Mouse (Mus musculus) embryonic facial prominence, embryonic 13.5 days (tissue): ENCODE data around the gene Gm17535. TPM values are rescaled to one million over a fixed set of nuclear protein-coding genes. Genes with fewer than 3 reads are reported as not detected.
"Not testable (repeated sequence)": the region's sequence is repeated elsewhere in the genome, so short reads cannot be mapped to it uniquely, and the experiment has no call there.

Experiments used
- ATAC-seq: fragments of 200-750 bp; cut with Nextera tagmentation; 2 replicates; pipeline ENCODE4 v1.8.0; 2017; ENCODE audit warnings: low read depth; ENCODE audit not compliant: insufficient number of reproducible peaks, insufficient read depth, low FRiP score, low TSS enrichment
- H3K27ac ChIP-seq: fragments of 300-500 bp; sonication (generic); 2 replicates; pipeline ENCODE4 v1.5.1; 2015; ENCODE audit warnings: moderate library complexity, mild to moderate bottlenecking, inconsistent platforms
- H3K27me3 ChIP-seq: fragments of 300-500 bp; sonication (generic); 2 replicates; pipeline ENCODE4 v1.6.1; 2015; ENCODE audit warnings: mild to moderate bottlenecking, inconsistent platforms
- H3K36me3 ChIP-seq: fragments of 300-500 bp; sonication (generic); 2 replicates; pipeline ENCODE4 v1.6.1; 2015; ENCODE audit warnings: mild to moderate bottlenecking, inconsistent platforms
- H3K4me1 ChIP-seq: fragments of 300-500 bp; sonication (generic); 2 replicates; pipeline ENCODE4 v1.6.1; 2015; ENCODE audit warnings: inconsistent platforms
- H3K4me2 ChIP-seq: fragments of 300-500 bp; sonication (generic); 2 replicates; pipeline ENCODE4 v1.6.1; 2015; ENCODE audit warnings: moderate library complexity, mild to moderate bottlenecking, inconsistent platforms
- H3K4me3 ChIP-seq: fragments of 300-500 bp; sonication (generic); 2 replicates; pipeline ENCODE4 v1.5.1; 2015; ENCODE audit warnings: mild to moderate bottlenecking, inconsistent platforms
- H3K9ac ChIP-seq: fragments of 300-500 bp; sonication (generic); 2 replicates; pipeline ENCODE4 v1.6.1; 2015; ENCODE audit warnings: mild to moderate bottlenecking, inconsistent platforms
- H3K9me3 ChIP-seq: fragments of 300-500 bp; sonication (generic); 2 replicates; pipeline ENCODE4 v1.6.1; 2016; ENCODE audit warnings: inconsistent platforms
- WGBS: fragments of 180-500 bp; shearing (Covaris S2); methylation state at CpG from one replicate; pipeline ENCODE4 v1.1.7; 2015; ENCODE audit warnings: mixed read lengths; 5-methylcytosine and 5-hydroxymethylcytosine counted together
- microRNA-seq: library from miRNA; unstranded; fragments of <30 nt; microRNA quantifications from one replicate; pipeline ENCODE4, GENCODE M21; 2016
- polyA plus RNA-seq: library from polyadenylated mRNA; unstranded; fragments of >200 nt; fragmentation: Nextera tagmentation; extraction: Ambion mirVana; gene quantifications from 2 replicates; pipeline ENCODE4 v1.2.1, GENCODE M21; 2015

Gm17535 gene
- polyA plus RNA-seq, 1 experiment from 2014 or later = not detected

DNA sequence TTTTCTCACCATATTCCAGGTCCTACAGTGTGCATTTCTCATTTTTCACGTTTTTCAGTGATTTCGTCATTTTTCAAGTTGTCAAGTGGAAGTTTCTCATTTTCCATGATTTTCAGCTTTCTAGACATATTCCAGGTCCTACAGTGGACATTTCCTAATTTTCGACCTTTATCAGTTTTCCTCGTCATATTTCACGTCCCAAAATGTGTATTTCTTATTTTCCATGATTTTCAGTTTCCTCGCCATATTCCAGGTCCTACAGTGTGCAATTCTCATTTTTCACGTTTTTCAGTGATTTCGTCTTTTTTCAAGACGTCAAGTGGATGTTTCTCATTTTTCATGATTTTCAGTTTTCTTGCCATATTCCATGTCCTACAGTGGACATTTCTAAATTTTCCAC is 7.2 kb upstream of the Gm17535 start:
- H3K4me1 ChIP-seq, H3K9ac ChIP-seq, H3K9me3 ChIP-seq, H3K4me2 ChIP-seq, H3K27ac ChIP-seq, H3K36me3 ChIP-seq, ATAC-seq, H3K4me3 ChIP-seq, H3K27me3 ChIP-seq: not testable (repeated sequence)
- 70% methylated on average over 9 of the region's 9 CpGs for WGBS

DNA sequence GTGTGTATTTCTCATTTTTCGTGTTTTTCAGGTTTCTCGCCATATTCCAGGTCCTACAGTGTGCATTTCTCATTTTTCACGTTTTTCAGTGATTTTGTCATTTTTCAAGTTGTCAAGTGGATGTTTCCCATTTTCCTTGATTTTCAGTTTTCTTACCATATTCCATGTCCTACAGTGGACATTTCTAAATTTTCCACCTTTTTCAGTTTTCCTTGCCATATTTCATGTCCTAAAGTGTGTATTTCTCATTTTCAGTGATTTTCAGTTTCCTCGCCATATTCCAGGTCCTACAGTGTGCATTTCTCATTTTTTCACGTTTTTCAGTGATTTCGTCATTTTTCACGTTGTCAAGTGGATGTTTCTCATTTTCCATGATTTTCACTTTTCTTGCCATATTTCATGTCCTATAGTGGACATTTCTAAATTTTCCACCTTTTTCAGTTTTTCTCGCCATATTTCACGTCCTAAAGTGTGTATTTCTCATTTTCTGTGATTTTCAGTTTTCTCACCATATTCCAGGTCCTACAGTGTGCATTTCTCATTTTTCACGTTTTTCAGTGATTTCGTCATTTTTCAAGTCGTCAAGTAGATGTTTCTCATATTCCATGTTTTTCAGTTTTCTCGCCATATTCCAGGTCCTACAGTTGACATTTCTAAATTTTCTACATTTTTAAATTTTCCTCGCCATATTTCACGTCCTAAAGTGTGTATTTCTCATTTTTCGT is 5.0 kb upstream of the Gm17535 start:
- not testable (repeated sequence) for H3K36me3 ChIP-seq, H3K9me3 ChIP-seq, H3K4me1 ChIP-seq, H3K9ac ChIP-seq, H3K27ac ChIP-seq, ATAC-seq, H3K27me3 ChIP-seq, H3K4me2 ChIP-seq, H3K4me3 ChIP-seq
- WGBS = 68% methylated on average over 14 of the region's 16 CpGs

DNA sequence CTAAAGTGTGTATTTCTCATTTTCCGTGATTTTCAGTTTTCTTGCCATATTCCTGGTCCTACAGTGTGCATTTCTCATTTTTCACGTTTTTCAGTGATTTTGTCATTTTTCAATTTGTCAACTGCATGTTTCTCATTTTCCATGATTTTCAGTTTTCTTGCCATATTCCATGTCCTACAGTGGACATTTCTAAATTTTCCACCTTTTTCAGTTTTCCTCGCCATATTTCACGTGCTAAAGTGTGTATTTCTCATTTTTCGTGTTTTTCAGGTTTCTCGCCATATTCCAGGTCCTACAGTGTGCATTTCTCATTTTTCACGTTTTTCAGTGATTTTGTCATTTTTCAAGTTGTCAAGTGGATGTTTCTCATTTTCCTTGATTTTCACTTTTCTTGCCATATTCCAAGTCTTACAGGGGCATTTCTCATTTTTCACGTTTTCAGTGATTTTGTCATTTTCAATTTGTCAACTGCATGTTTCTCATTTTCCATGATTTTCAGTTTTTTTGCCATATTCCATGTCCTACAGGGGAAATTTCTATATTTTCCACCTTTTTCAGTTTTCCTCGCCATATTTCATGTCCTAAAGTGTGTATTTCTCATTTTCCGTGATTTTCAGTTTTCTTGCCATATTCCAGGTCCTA is 3.6 kb upstream of the Gm17535 start:
- not testable (repeated sequence) for H3K27me3 ChIP-seq, ATAC-seq, H3K9me3 ChIP-seq, H3K9ac ChIP-seq, H3K4me1 ChIP-seq, H3K27ac ChIP-seq, H3K4me3 ChIP-seq, H3K36me3 ChIP-seq, H3K4me2 ChIP-seq
- WGBS = 66% methylated on average over 3 of the region's 10 CpGs

DNA sequence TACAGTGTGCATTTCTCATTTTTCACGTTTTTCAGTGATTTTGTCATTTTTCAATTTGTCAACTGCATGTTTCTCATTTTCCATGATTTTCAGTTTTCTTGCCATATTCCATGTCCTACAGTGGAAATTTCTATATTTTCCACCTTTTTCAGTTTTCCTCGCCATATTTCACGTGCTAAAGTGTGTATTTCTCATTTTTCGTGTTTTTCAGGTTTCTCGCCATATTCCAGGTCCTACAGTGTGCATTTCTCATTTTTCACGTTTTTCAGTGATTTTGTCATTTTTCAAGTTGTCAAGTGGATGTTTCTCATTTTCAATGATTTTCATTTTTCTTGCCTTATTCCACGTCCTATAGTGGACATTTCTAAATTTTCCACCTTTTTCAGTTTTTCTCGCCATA is 2.2 kb downstream of the Gm17535 start, which contains the start of gene Gm10715:
Gene Gm10715, plus strand, starts transcription at position 301 of the 400 bp plus-strand sequence.
- not testable (repeated sequence) for H3K9ac ChIP-seq, H3K36me3 ChIP-seq, H3K9me3 ChIP-seq, H3K4me1 ChIP-seq, H3K4me2 ChIP-seq, ATAC-seq, H3K27me3 ChIP-seq, H3K4me3 ChIP-seq, H3K27ac ChIP-seq
- WGBS = 73% methylated on average over 8 of the region's 8 CpGs

DNA sequence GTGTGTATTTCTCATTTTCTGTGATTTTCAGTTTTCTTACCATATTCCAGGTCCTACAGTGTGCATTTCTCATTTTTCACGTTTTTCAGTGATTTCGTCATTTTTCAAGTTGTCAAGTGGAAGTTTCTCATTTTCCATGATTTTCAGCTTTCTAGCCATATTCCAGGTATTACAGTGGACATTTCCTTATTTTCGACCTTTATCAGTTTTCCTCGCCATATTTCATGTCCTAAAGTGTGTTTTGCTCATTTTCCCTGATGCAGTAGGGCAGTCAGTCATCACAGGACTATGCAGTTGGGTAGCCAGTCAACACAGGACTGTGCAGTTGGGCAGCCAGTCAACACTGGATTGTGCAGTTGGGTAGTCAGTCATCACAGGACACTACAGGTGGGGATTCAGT is 3.8 kb downstream of the Gm17535 start:
- H3K36me3 ChIP-seq, H3K9me3 ChIP-seq, H3K27ac ChIP-seq, H3K4me2 ChIP-seq, ATAC-seq, H3K4me3 ChIP-seq, H3K4me1 ChIP-seq, H3K27me3 ChIP-seq, H3K9ac ChIP-seq: not testable (repeated sequence)
- WGBS = 65% methylated on average over 4 of the region's 4 CpGs

Small RNAs within 50 kb of the gene (microRNA-seq; reads per million reads assigned to microRNA genes)
- not detected for gene Mir101c

Other genes with a start within 250 kb of the Gm17535 start
- not detected in 2 replicates for gene Gm10722, start 33.7 kb upstream of the Gm17535 start, polyA plus RNA-seq
- gene Gm11168, start 31.3 kb upstream of the Gm17535 start, polyA plus RNA-seq = not detected in 2 replicates
- not detected in 2 replicates for gene Gm10721, start 21.5 kb upstream of the Gm17535 start, polyA plus RNA-seq
- gene Gm10720, start 18.9 kb upstream of the Gm17535 start, polyA plus RNA-seq = not detected in 2 replicates
- gene Gm10719, start 17.2 kb upstream of the Gm17535 start, polyA plus RNA-seq = not detected in 2 replicates
- 1.5 TPM in 1 of 2 replicates, not detected in the other for gene Gm10718, start 11.1 kb upstream of the Gm17535 start, polyA plus RNA-seq
- not detected in 2 replicates for gene Gm10717, start 9.2 kb upstream of the Gm17535 start, polyA plus RNA-seq
- gene Gm10715, start 2.3 kb downstream of the Gm17535 start, polyA plus RNA-seq = not detected in 2 replicates